Mouse (Mus musculus) heart, adult 2 months (tissue): Measurements from ENCODE around the gene Stat1.

Experiments used
- CTCF ChIP-seq: fragments of 200-600 bp; IDR thresholded peaks from 2 replicates; pipeline ENCODE4 v1.8.1; 2022; ENCODE audit warnings: antibody characterized with exemption, mild to moderate bottlenecking, moderate library complexity
- EP300 ChIP-seq: fragments of 200-500 bp; IDR thresholded peaks from 2 replicates; pipeline ENCODE4 v1.6.1; 2011; ENCODE audit warnings: low read depth, low read length, control low read depth; ENCODE audit not compliant: insufficient read depth
- POLR2A ChIP-seq: fragments of 200-500 bp; IDR thresholded peaks from 2 replicates; pipeline ENCODE4 v1.6.1; 2011; ENCODE audit warnings: mild to moderate bottlenecking, low read depth, low read length, control low read depth; ENCODE audit not compliant: insufficient read depth

DNA sequence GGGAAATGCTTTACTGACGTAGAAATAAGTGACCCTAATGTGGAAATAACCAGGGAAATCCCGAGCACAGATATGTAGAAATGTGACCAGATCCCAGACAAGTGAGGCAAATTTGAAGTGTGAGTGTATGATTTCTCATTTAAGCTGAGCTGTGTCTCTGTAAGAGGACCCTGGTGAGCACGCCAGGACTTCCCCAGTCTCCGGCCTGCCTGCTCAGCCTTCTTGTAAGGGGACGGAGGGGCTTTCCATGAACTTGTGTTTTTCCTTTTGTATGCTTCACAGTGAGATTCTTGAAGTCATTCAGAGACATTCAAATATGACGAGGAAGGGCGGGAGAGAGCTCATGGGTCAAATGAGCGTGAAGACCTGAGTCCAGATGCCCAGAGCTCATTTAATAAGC lies 14.0 kb downstream of the Stat1 start:
- TF ChIP-seq POLR2A = no peak
- TF ChIP-seq CTCF = no peak
- no peak for TF ChIP-seq EP300
